Mouse (Mus musculus) macrophage (primary cell): Measurements from ENCODE around the gene Rgcc. TPM values are rescaled to one million over a fixed set of nuclear protein-coding genes. Genes with fewer than 3 reads are reported as not detected.

Experiments
- H3K27ac ChIP-seq: fragments of 350-480 bp; formaldehyde crosslinking; 2 replicates; pipeline ENCODE4 v1.9.0; 2021
- H3K36me3 ChIP-seq: fragments of 350-480 bp; formaldehyde crosslinking; 2 replicates; pipeline ENCODE4 v1.9.0; 2021; ENCODE audit errors: inconsistent target
- H3K4me3 ChIP-seq: fragments of 350-480 bp; formaldehyde crosslinking; 2 replicates; pipeline ENCODE4 v1.9.0; 2021; ENCODE audit errors: inconsistent target
- H3K79me2 ChIP-seq: fragments of 350-480 bp; formaldehyde crosslinking; 2 replicates; pipeline ENCODE4 v1.9.0; 2021; ENCODE audit errors: inconsistent target
- WGBS: methylation state at CpG from one replicate; pipeline ENCODE4 v1.1.7; 2026; ENCODE audit warnings: inconsistent platforms; ENCODE audit not compliant: missing documents; 5-methylcytosine and 5-hydroxymethylcytosine counted together
- polyA plus RNA-seq: library from polyadenylated mRNA; stranded (reverse); fragments of 250-400 nt; gene quantifications from 3 replicates; pipeline ENCODE4 v1.2.4, GENCODE M21; 2018; ENCODE audit warnings: inconsistent platforms

Gene Rgcc
- polyA plus RNA-seq, 1 experiment from 2014 or later: 0.29 TPM

- Histone ChIP-seq H3K27ac (no peak overlapping the region), H3K36me3 (no peaks in the 10 kb centered on the region), H3K4me3 (no peak overlapping the region), H3K79me2 (no peaks in the 10 kb centered on the region)
- 77% methylated on average over 7 of the region's 7 CpGs for WGBS
These were observed 23.5 kb downstream of the Rgcc start for GRCm38 (mm10) chr14:79277922-79278321.

DNA sequence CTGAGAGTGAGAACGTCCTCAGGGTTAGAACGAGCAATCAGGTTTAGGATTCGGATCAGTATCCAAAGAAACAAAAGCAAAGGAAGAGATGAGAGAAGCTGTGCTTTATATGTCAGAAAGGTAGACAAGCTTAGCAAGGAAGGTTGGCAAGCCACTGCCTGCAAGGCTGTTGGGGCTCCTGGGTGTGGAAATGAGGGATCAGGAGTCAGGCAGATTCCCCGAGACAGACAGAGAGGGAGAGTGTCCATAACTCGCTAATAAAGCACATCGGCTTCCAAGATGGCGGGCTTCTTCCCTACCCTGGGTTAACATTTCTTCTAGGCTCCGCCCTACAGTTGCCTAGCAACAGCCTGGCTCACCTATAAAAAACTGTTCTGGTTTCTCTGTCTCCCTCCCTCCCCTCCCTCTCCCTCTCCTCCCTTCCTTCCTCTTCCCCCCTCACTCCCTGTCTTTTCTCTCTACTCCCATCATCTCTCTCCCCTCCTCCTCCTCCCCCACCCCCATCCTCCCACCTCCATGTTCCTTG lies 25.5 kb downstream of the Rgcc start:
- no peaks in the 10 kb centered on the region for H3K36me3 ChIP-seq
- H3K27ac ChIP-seq: no peak overlapping the region
- H3K4me3 ChIP-seq: no peak overlapping the region
- 90% methylated on average over 8 of the region's 8 CpGs for WGBS
- no peaks in the 10 kb centered on the region for H3K79me2 ChIP-seq

GRCm38 (mm10) chr14:79275441-79275840 lies 26.0 kb downstream of the Rgcc start:
- no peaks in the 10 kb centered on the region for H3K36me3 ChIP-seq
- H3K27ac ChIP-seq: no peak overlapping the region
- H3K79me2 ChIP-seq: no peaks in the 10 kb centered on the region
- WGBS: 63% methylated on average over 3 of the region's 3 CpGs
- no peak overlapping the region for H3K4me3 ChIP-seq

- no peak overlapping the region for H3K4me3 ChIP-seq
- 78% methylated on average over 15 of the region's 15 CpGs for WGBS
- no peaks in the 10 kb centered on the region for H3K79me2 ChIP-seq
- H3K36me3 ChIP-seq: no peaks in the 10 kb centered on the region
- no peak overlapping the region for H3K27ac ChIP-seq
These were observed 27.6 kb downstream of the Rgcc start for GRCm38 (mm10) chr14:79273697-79274477.

DNA sequence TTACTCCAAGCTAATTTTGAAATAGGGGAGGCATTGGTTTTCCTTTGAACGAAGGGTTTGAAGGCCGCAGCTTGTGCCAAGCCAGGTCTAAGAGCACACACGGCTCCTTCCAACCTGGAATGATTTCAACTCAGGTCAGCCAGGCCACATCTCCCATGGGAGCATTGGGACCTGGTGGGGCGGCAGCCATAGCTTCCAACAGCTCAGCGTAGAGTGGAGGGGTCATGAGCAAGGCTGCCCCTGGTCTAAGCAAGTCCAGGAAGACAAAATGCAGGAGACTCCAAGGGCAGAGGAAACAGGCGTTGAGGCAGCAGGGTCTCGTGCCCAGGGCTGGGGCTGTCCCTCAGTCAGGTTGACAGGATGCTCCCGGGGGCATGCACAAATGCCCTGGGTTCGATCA lies 28.5 kb downstream of the Rgcc start:
- H3K36me3 ChIP-seq: no peaks in the 10 kb centered on the region
- H3K4me3 ChIP-seq: no peak overlapping the region
- H3K27ac ChIP-seq: no peak overlapping the region
- H3K79me2 ChIP-seq: no peaks in the 10 kb centered on the region
- WGBS: 97% methylated on average over 9 of the region's 9 CpGs

DNA sequence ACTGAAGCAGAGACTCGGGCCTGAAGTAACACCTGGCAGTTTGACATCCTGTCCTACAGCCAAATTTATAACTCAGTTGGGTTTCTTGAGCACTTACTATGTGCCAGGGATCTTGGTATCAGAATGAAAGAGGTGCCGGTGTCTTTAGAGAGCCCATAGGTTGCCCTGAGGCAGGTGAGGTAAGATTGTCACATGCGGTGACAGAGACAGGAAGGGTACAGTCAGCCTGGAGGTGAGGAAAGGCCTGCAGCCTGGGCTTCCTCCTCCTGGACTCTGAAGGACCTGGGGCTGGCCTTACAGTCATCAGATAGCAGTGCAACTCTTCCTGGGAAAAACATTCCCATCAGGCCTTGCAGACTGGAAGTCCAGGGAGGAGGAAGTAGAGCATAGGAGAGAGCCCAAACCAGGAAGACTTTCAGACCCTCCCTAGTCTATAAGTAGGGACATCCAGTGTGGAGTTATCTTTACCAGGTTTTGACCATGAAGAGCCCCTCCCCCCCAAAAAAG lies 29.2 kb downstream of the Rgcc start:
- H3K27ac ChIP-seq: no peak overlapping the region
- no peaks in the 10 kb centered on the region for H3K79me2 ChIP-seq
- H3K4me3 ChIP-seq: no peak overlapping the region
- 94% methylated on average over 3 of the region's 3 CpGs for WGBS
- H3K36me3 ChIP-seq: no peaks in the 10 kb centered on the region

DNA sequence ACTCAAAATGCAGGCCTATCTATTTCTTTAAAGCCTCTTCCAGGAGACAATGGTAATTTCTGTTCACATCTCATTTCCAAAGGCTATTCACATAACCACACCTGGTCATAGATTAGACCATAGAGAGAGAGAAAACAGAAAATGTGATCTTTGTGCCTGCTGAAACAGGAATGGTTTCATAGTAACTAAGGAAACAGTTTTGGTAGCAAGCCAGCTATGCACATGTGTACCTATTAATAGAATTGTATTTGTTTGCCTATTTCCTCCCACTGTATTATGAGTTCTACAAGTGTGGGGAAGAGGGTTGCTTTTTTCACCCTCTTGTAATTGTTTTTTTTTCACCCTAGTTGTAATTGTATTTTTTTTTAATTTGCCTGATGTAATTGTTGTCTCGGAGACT lies 31.9 kb downstream of the Rgcc start:
- WGBS: 80% methylated on average over 1 of the region's 1 CpGs
- Histone ChIP-seq H3K36me3 (no peaks in the 10 kb centered on the region), H3K79me2 (no peaks in the 10 kb centered on the region), H3K27ac (no peak overlapping the region), H3K4me3 (no peak overlapping the region)

DNA sequence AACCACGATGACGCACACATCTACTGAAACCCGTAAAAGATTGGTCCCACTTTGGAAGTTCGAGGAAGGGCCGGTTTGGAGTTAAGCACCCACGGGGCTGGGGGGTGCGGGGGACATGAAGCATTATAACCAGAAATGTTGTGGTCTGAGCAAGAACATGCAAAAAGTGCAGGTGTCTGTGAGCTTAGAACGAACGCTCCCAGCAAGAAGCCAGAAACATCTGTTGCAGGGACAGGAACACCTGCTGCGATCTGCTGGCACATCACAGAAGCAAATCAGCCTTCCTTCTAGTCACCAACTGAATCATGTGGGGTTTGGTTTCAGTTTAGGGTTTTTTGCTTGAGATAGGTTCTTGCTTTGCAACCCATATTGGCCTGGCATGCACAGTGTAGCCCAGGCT lies 33.6 kb downstream of the Rgcc start:
- WGBS: 54% methylated on average over 10 of the region's 10 CpGs
- Histone ChIP-seq H3K4me3 (no peak overlapping the region), H3K79me2 (no peaks in the 10 kb centered on the region), H3K36me3 (no peaks in the 10 kb centered on the region), H3K27ac (no peak overlapping the region)

DNA sequence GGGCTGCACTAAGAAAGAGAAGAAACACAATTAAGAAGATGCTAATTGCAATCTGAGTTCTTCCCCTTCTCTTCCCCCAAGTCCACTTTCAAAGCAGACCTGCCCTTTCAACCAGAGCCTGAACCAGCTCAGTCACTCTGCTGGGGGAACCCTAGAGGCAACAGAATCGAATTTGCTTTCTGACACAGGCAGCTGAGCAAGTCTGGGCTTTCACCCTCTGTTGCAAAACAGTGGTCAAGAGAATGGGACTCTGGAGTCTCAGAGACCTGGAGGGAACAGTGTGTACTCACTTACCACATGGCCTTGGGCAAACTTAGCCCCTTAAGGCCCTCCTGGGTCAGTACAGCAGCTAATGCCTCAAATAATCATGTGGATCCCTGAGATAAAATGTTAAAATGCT lies 34.1 kb downstream of the Rgcc start:
- H3K27ac ChIP-seq: no peak overlapping the region
- H3K79me2 ChIP-seq: no peaks in the 10 kb centered on the region
- WGBS: 6% methylated on average over 1 of the region's 1 CpGs
- no peak overlapping the region for H3K4me3 ChIP-seq
- H3K36me3 ChIP-seq: no peaks in the 10 kb centered on the region

DNA sequence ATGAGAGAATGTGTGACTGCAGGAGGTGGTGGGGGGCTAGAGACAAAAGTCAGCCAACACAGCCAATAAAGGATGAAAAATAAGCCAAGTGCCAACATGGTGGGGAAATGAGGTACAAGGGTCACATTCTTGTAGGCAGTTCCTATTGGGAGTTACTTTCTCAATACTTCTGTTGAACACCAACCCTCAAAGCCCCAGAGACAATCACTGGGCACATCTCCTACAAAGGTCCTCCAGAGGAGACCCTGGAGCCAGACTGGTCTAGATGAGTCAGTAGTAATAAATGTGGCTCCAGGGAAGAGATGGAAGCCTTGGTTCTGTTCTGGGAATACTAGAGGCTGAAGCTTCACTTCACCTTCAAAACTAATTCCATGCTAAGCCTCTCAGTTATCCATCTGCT lies 35.0 kb downstream of the Rgcc start:
- Histone ChIP-seq H3K27ac (no peak overlapping the region), H3K36me3 (no peaks in the 10 kb centered on the region), H3K79me2 (no peaks in the 10 kb centered on the region), H3K4me3 (no peak overlapping the region)

GRCm38 (mm10) chr14:79265738-79266137 lies 35.7 kb downstream of the Rgcc start:
- WGBS: 25% methylated on average over 6 of the region's 6 CpGs
- Histone ChIP-seq H3K27ac (no peak overlapping the region), H3K4me3 (no peak overlapping the region), H3K79me2 (no peaks in the 10 kb centered on the region), H3K36me3 (no peaks in the 10 kb centered on the region)

- Histone ChIP-seq H3K36me3 (no peaks in the 10 kb centered on the region), H3K79me2 (no peaks in the 10 kb centered on the region), H3K27ac (no peak overlapping the region), H3K4me3 (no peak overlapping the region)
- 80% methylated on average over 3 of the region's 3 CpGs for WGBS
These were observed 38.1 kb downstream of the Rgcc start for GRCm38 (mm10) chr14:79263321-79263720.

DNA sequence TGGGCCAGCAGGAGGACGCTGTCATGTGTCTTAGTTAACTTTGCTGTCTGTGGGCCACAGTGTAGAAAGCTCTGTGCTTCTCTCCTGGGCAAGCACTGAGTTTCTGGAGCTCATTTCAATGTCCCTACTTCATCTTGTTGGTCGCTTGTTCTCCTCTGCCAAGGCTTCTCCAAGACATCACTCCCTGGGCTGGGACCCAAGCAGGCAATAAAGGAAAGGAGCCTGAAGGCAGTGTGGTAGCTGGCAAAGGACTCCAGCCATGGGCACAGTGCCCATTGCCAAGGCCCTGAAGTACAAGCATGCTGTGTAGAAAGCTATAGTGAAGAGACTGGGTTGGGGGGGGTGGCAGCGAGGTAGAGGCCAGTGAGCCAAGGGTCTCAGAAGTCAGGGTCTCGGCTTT lies 38.8 kb downstream of the Rgcc start:
- WGBS: 94% methylated on average over 4 of the region's 4 CpGs
- Histone ChIP-seq H3K27ac (no peak overlapping the region), H3K36me3 (no peaks in the 10 kb centered on the region), H3K79me2 (no peaks in the 10 kb centered on the region), H3K4me3 (no peak overlapping the region)

- Histone ChIP-seq H3K27ac (no peak overlapping the region), H3K36me3 (no peaks in the 10 kb centered on the region), H3K79me2 (no peaks in the 10 kb centered on the region), H3K4me3 (no peak overlapping the region)
- 69% methylated on average over 10 of the region's 10 CpGs for WGBS
These were observed 42.2 kb downstream of the Rgcc start for GRCm38 (mm10) chr14:79259062-79259779.

- H3K4me3 ChIP-seq: no peak overlapping the region
- no peak overlapping the region for H3K27ac ChIP-seq
- WGBS: 93% methylated on average over 5 of the region's 5 CpGs
- no peaks in the 10 kb centered on the region for H3K79me2 ChIP-seq
- H3K36me3 ChIP-seq: no peaks in the 10 kb centered on the region
These were observed 44.8 kb downstream of the Rgcc start for GRCm38 (mm10) chr14:79256656-79257055.
